Mouse (Mus musculus): Measurements from ENCODE around the gene Prokr1.

- TF ChIP-seq POLR2A (IDR thresholded peaks at IDR 0.05; ENCODE audit: borderline replicate concordance, extremely low read depth, insufficient read depth, insufficient read length, poor library complexity, severe bottlenecking) (no peak), CTCF (IDR thresholded peaks at IDR 0.05; ENCODE audit: borderline replicate concordance, extremely low read depth, insufficient read depth, insufficient read length) (no peak)
Measured at GRCm38 (mm10) chr6:87534855-87535575, 55.5 kb downstream of the Prokr1 start.

Data from brain, embryonic 14.5 days (tissue).